Mouse (Mus musculus) lung, postnatal 4 days (tissue): ENCODE results near the gene Hspb11.
A peak's percentile ranks its signal among the peaks of the same experiment; 100 is the strongest.

ENCODE experiments used
- DNase-seq, 2 experiments: peaks; one replicate each; pipeline ENCODE4 v3.0.0; 2021

Hspb11 gene

GRCm38 (mm10) chr4:107253125-107254091 lies at the start of gene Hspb11, which contains the start of gene Lrrc42:
Gene Hspb11 (plus strand): TSS chr4:107253593.
Gene Lrrc42 (minus strand): TSS chr4:107253532.
- DNase-seq: peak; percentile 96 to 98

- no peak for DNase-seq
Observed at GRCm38 (mm10) chr4:107207016-107207415, 46.4 kb upstream of the Hspb11 start.

- no peak for DNase-seq
Observed at GRCm38 (mm10) chr4:107208880-107209279, 44.5 kb upstream of the Hspb11 start, which contains the start of gene Ldlrad1. Gene Ldlrad1 (plus strand): TSS chr4:107209180.

GRCm38 (mm10) chr4:107210483-107211097 lies 42.8 kb upstream of the Hspb11 start:
- DNase-seq: peak; percentile 32 to 72

GRCm38 (mm10) chr4:107211465-107211864 lies 41.9 kb upstream of the Hspb11 start:
- DNase-seq: peak; percentile 62 to 70

- no peak for DNase-seq
Observed at GRCm38 (mm10) chr4:107211936-107212335, 41.5 kb upstream of the Hspb11 start.

- DNase-seq: no peak
Observed at GRCm38 (mm10) chr4:107213279-107214011, 39.9 kb upstream of the Hspb11 start.

GRCm38 (mm10) chr4:107217574-107217973 lies 35.8 kb upstream of the Hspb11 start:
- no peak for DNase-seq

- DNase-seq: no peak
Observed at GRCm38 (mm10) chr4:107221524-107221923, 31.9 kb upstream of the Hspb11 start.

- DNase-seq: peak; percentile 64 to 81
Observed at GRCm38 (mm10) chr4:107223225-107224204, 29.9 kb upstream of the Hspb11 start.

- no peak for DNase-seq
Observed at GRCm38 (mm10) chr4:107226313-107226712, 27.1 kb upstream of the Hspb11 start.

GRCm38 (mm10) chr4:107232219-107232618 lies 21.2 kb upstream of the Hspb11 start:
- no peak for DNase-seq

GRCm38 (mm10) chr4:107238253-107238652 lies 15.1 kb upstream of the Hspb11 start:
- no peak for DNase-seq

- DNase-seq: no peak
Observed at GRCm38 (mm10) chr4:107240196-107240595, 13.2 kb upstream of the Hspb11 start.

GRCm38 (mm10) chr4:107243365-107244333 lies 9.7 kb upstream of the Hspb11 start:
- DNase-seq: no peak

- DNase-seq: no peak
Observed at GRCm38 (mm10) chr4:107245368-107245767, 8.0 kb upstream of the Hspb11 start.

- no peak for DNase-seq
Observed at GRCm38 (mm10) chr4:107246040-107246439, 7.4 kb upstream of the Hspb11 start.

GRCm38 (mm10) chr4:107247110-107247509 lies 6.3 kb upstream of the Hspb11 start:
- DNase-seq: no peak

GRCm38 (mm10) chr4:107248061-107248460 lies 5.3 kb upstream of the Hspb11 start:
- DNase-seq: no peak

GRCm38 (mm10) chr4:107249471-107249870 lies 3.9 kb upstream of the Hspb11 start:
- DNase-seq: peak; percentile 20 to 61
